Mouse (Mus musculus) brown adipose tissue, adult 24 weeks (tissue): ENCODE results near the gene Rabl3. TPM values are rescaled to one million over a fixed set of nuclear protein-coding genes. Genes with fewer than 3 reads are reported as not detected.

Source experiments
- H3K27ac ChIP-seq: fragments of 200-500 bp; replicated peaks from 2 replicates; pipeline ENCODE4 v1.5.1; 2012; ENCODE audit warnings: low read depth, mild to moderate bottlenecking, low read length
- H3K4me1 ChIP-seq: fragments of 200-500 bp; 2 replicates; pipeline ENCODE4 v1.6.1; 2012; ENCODE audit warnings: low read length, mixed read lengths; ENCODE audit not compliant: control insufficient read depth, insufficient read depth, insufficient read length
- H3K4me3 ChIP-seq: fragments of 200-500 bp; 2 replicates; pipeline ENCODE4 v1.5.1; 2012; ENCODE audit warnings: low read depth, mild to moderate bottlenecking, low read length, moderate library complexity; ENCODE audit not compliant: insufficient read depth
- polyA plus RNA-seq: library from polyadenylated mRNA; stranded (reverse); fragments of >200 nt; gene quantifications from 2 replicates; pipeline ENCODE4 v1.2.4, GENCODE M21; 2012; ENCODE audit not compliant: missing spikeins, insufficient read depth, insufficient read length

Rabl3 gene
- polyA plus RNA-seq, 1 experiment = 4.1 TPM

GRCm38 (mm10) chr16:37526688-37527223 lies 12.9 kb upstream of the Rabl3 start:
- H3K4me1 ChIP-seq = 0 out of 2 replicates have a peak, but pooled peaks cover 4% of the 10 kb centered on the region
- no peak overlapping the region for H3K27ac ChIP-seq
- no peak overlapping the region for H3K4me3 ChIP-seq

- peak overlapping the region; percentile 66; the same call in 1 of the 2 replicates for H3K27ac ChIP-seq
- H3K4me1 ChIP-seq = 0 out of 2 replicates have a peak, but pooled peaks cover 4% of the 10 kb centered on the region
- H3K4me3 ChIP-seq = no peak overlapping the region
Observed at GRCm38 (mm10) chr16:37530170-37530569, 9.5 kb upstream of the Rabl3 start.

DNA sequence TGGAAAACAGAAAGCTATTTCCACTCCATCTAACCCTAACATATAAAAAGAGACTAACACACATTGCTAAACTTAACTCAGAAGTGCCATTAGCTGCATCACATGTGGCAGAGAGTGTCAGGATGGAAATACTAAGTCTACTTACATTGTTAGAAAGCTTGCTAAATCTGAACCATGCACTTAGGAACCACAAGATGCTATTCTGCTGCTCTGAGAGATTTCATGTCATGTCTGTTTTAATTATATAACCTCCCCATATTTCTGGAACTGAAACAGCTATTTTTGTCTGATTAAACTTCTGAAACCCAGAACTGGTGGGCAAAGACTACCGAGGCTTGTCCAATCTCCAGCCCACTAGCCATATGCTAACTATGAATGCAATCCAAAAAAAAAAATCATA lies 7.6 kb upstream of the Rabl3 start:
- Histone ChIP-seq H3K4me3 (no peak overlapping the region), H3K27ac (no peak overlapping the region), H3K4me1 (0 out of 2 replicates have a peak, but pooled peaks cover 4% of the 10 kb centered on the region)

DNA sequence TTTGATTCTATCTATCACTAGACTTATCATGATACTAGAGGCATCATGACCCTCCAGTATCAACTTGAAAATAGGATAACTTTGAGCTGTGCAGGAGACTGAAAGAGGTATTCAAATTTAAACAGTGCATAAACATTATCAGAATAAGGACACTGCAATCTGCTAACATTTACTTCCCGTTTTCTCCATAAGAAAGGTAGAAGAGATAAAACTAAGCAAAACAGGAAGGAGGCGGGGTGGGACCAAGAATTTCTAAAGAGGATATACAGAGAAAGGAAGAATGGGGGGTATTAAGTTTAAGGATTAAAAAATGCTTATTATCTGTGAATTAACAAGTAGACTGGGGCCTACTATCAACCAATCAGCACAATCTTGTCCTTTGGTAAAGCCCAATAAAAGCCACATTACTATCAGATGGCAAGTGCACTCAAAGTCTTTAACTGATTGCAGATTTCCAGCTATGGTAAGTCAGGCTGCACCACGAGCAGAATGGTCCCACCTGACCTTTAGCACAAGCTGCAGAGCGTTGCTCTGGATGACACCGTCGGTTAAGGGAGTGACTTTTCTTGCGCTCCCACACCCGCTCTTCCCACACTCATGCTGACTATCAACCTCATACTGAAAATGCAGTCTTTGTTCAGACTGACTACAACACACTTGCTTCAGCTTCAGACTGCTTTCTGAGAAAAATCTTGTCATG lies 6.2 kb upstream of the Rabl3 start:
- H3K4me1 ChIP-seq = peaks cover 5% of the 10 kb centered on the region; the same call in 1 of the 2 replicates
- H3K27ac ChIP-seq = no peak overlapping the region
- no peak overlapping the region for H3K4me3 ChIP-seq

GRCm38 (mm10) chr16:37539240-37539610 lies 460 bp upstream of the Rabl3 start:
- Histone ChIP-seq H3K27ac (peak overlapping the region; percentile 55), H3K4me1 (peaks cover 7% of the 10 kb centered on the region; the same call in 1 of the 2 replicates)

GRCm38 (mm10) chr16:37540776-37541175 lies 1.1 kb downstream of the Rabl3 start:
- Histone ChIP-seq H3K27ac (peak overlapping the region; percentile 71), H3K4me3 (peak overlapping the region; percentile 89; the same call in 1 of the 2 replicates), H3K4me1 (peaks cover 7% of the 10 kb centered on the region; the same call in 1 of the 2 replicates)

More at GRCm38 (mm10) chr16:37539240-37539610, 460 bp upstream of the Rabl3 start:
- peak overlapping the region; percentile 79 for H3K4me3 ChIP-seq

DNA sequence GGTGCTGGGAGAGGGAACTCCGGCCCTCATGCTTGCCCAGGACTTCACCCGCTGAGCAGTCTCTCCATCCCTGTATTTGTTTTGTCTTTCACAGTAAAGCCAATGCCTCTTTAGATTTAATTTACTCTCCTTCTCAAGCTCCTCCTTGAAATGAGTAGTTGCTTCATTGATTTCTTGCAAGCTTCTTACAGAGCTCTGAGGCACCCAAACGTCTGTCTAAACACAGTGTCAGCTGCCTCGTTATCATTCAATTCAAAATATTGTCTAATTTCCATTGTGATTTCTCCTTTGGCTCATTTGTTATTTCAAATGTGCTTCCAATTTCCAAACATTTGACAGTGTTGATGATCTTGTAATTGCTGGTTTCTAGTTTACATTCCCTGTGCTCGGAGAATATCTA lies 6.6 kb downstream of the Rabl3 start:
- Histone ChIP-seq H3K4me1 (no peaks in the 10 kb centered on the region), H3K4me3 (no peak overlapping the region), H3K27ac (no peak overlapping the region)

DNA sequence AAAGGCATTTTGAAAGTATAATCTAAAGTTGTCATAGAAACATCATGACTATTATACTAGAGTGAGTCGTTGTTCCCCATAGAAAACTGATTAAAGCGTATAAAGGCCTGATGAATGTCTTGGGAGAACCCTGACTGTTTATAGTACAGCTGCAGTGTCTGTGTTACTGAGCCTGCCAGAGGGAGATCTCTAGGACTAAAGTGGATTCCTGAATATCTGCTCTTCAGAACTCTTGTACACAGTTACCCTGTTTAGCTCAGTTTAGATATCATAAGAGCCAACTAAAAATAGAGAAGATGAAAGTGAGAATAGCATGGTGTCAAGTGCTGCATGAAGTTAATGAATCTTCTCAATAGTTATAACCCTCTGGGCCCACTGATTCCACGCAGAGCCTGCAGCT lies 10.6 kb downstream of the Rabl3 start:
- no peak overlapping the region for H3K27ac ChIP-seq
- no peak overlapping the region for H3K4me3 ChIP-seq
- no peaks in the 10 kb centered on the region for H3K4me1 ChIP-seq

- H3K4me1 ChIP-seq = no peaks in the 10 kb centered on the region
- H3K27ac ChIP-seq = no peak overlapping the region
- H3K4me3 ChIP-seq = no peak overlapping the region
Observed at GRCm38 (mm10) chr16:37550981-37551380, 11.3 kb downstream of the Rabl3 start.

DNA sequence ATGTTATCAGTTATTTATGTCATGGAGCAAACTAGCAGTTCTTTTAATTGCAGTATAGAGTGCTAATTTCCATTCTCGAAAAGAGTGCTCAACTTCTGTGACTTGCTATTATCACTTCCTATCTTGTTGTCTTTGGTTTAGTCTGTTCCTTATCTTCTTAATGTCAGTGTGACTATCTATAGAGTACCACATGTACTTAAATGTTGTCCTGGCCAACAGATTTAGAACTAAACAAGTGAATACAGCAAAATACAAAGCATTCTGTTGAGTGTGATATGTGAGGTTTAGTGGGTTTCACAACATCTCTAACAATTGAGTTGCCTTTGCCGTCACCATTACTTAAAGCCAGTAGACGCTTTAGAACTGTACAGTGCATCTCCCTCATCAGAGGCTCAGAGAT lies 13.1 kb downstream of the Rabl3 start:
- no peak overlapping the region for H3K4me3 ChIP-seq
- H3K27ac ChIP-seq = no peak overlapping the region
- H3K4me1 ChIP-seq = no peaks in the 10 kb centered on the region

- no peak overlapping the region for H3K27ac ChIP-seq
- no peaks in the 10 kb centered on the region for H3K4me1 ChIP-seq
- H3K4me3 ChIP-seq = no peak overlapping the region
Observed at GRCm38 (mm10) chr16:37562414-37562813, 22.7 kb downstream of the Rabl3 start.

- H3K4me1 ChIP-seq = no peaks in the 10 kb centered on the region
- no peak overlapping the region for H3K4me3 ChIP-seq
- H3K27ac ChIP-seq = no peak overlapping the region
Observed at GRCm38 (mm10) chr16:37562961-37563360, 23.3 kb downstream of the Rabl3 start.

- Histone ChIP-seq H3K4me3 (no peak overlapping the region), H3K27ac (no peak overlapping the region), H3K4me1 (no peaks in the 10 kb centered on the region)
Observed at GRCm38 (mm10) chr16:37565117-37565516, 25.4 kb downstream of the Rabl3 start.

- Histone ChIP-seq H3K4me1 (no peaks in the 10 kb centered on the region), H3K4me3 (no peak overlapping the region), H3K27ac (no peak overlapping the region)
Observed at GRCm38 (mm10) chr16:37566107-37566506, 26.4 kb downstream of the Rabl3 start.

- H3K4me1 ChIP-seq = no peaks in the 10 kb centered on the region
- no peak overlapping the region for H3K27ac ChIP-seq
Observed at GRCm38 (mm10) chr16:37567113-37568050, 27.7 kb downstream of the Rabl3 start.

More at GRCm38 (mm10) chr16:37567113-37568050, 27.7 kb downstream of the Rabl3 start:
- no peak overlapping the region for H3K4me3 ChIP-seq
